Mouse (Mus musculus) ES-Bruce4 (cell line): Measurements from ENCODE around the gene Lama5.

Source experiments
- CTCF ChIP-seq: IDR thresholded peaks from one replicate; pipeline ENCODE4 v1.8.1; 2011; ENCODE audit warnings: low read depth, low read length
- EP300 ChIP-seq: IDR thresholded peaks from 2 replicates; pipeline ENCODE4 v1.6.1; 2011; ENCODE audit warnings: low read depth, low read length; ENCODE audit not compliant: insufficient read depth
- POLR2A ChIP-seq: IDR thresholded peaks from one replicate; pipeline ENCODE4 v1.8.1; 2011; ENCODE audit warnings: low read length; ENCODE audit not compliant: insufficient read depth

GRCm38 (mm10) chr2:180165855-180166254 is 59.8 kb downstream of the Lama5 start:
- TF ChIP-seq CTCF (no peak), EP300 (no peak), POLR2A (no peak)
